11 mouse cellular contexts compared by ENCODE assay signal in genomic region chr2:65897084-65897483, GRCm38 (mm10). TPM values are rescaled to one million over a fixed set of nuclear protein-coding genes. Genes with fewer than 3 reads are reported as not detected.
A peak's percentile ranks its signal among the peaks of the same experiment; 100 is the strongest.
DNase-seq lines count a peak whose midpoint lies in the region; ATAC-seq and TF ChIP-seq lines count a peak whose summit lies in the region.
"Had no signal": no experiment of that assay in that cellular context is flagged by ENCODE, and none has a peak within 500 bp of the region (broad histone marks: within the 10 kb centered on the region; RNA-seq: fewer than 3 reads in every experiment).

No protein-coding gene starts in this region.

- intact Hi-C loops in gastrocnemius, postnatal 36 days (cut with DNase I), result no loop called here

- TF ChIP-seq CTCF in lung, embryonic 14.5 days (IDR thresholded peaks at IDR 0.05; ENCODE audit: low read depth), result no peak

- no peak overlapping the region for H3K4me3 ChIP-seq in lung, embryonic 14.5 days (ENCODE audit: low read depth, low read length)
- no peak overlapping the region for H3K4me3 ChIP-seq in hindbrain, embryonic 11.5 days (ENCODE audit: low read depth, low read length)
- no peak overlapping the region for H3K4me3 ChIP-seq in neural tube, embryonic 14.5 days (ENCODE audit: low read depth, low read length)
- H3K4me3 ChIP-seq: liver, embryonic 13.5 days had no signal

- H3K27ac ChIP-seq in lung, embryonic 14.5 days (ENCODE audit: low read depth), result no peak overlapping the region
- H3K27ac ChIP-seq in hindbrain, embryonic 11.5 days (ENCODE audit: low read depth, low read length), result peak overlapping the region; percentile 3; the same call in 1 of the 2 replicates
- peak overlapping the region; percentile 70 for H3K27ac ChIP-seq in neural tube, embryonic 14.5 days (ENCODE audit: low read depth, low read length)
- H3K27ac ChIP-seq: liver, embryonic 13.5 days had no signal

- peak; percentile 32 for DNase-seq in embryo, embryonic 10.5 days (ENCODE audit: low spot score)
- DNase-seq in embryo, embryonic 10 days (ENCODE audit: low spot score), result no peak
- DNase-seq in lung, embryonic 14.5 days, result peak; percentile 15
- no peak for DNase-seq in lung, postnatal 14 days
- no peak for DNase-seq in hindbrain, embryonic 11.5 days (ENCODE audit: low spot score)
- DNase-seq in gastrocnemius, postnatal 36 days, result no peak
- no peak for DNase-seq in frontal cortex, postnatal 25 days (ENCODE audit: low spot score in 2 of 2)
- DNase-seq: gastrocnemius, postnatal 14 days; liver, embryonic 13.5 days had no signal

- no peaks in the 10 kb centered on the region for H3K4me1 ChIP-seq in lung, embryonic 14.5 days (ENCODE audit: insufficient read depth)
- H3K4me1 ChIP-seq in hindbrain, embryonic 11.5 days (replicated peaks; ENCODE audit: control insufficient read depth, insufficient read depth, low read length), result no peaks in the 10 kb centered on the region; the same call in 1 of the 2 replicates
- H3K4me1 ChIP-seq in neural tube, embryonic 14.5 days (ENCODE audit: control insufficient read depth, insufficient read depth, low read length), result peaks cover 10% of the 10 kb centered on the region; the same call in 1 of the 2 replicates

- H3K9me3 ChIP-seq in lung, embryonic 14.5 days (ENCODE audit: low read depth, low read length), result no peaks in the 10 kb centered on the region
- no peaks in the 10 kb centered on the region for H3K9me3 ChIP-seq in hindbrain, embryonic 11.5 days (ENCODE audit: control insufficient read depth, low read length)
- H3K9me3 ChIP-seq in neural tube, embryonic 14.5 days (ENCODE audit: control insufficient read depth, low read length), result no peaks in the 10 kb centered on the region
- H3K9me3 ChIP-seq: liver, embryonic 13.5 days had no signal

- no peak for ATAC-seq in lung, embryonic 14.5 days (ENCODE audit: insufficient read depth)
- peak; percentile 38; the same call in 1 of the 2 replicates for ATAC-seq in hindbrain, embryonic 11.5 days (ENCODE audit: low FRiP score)
- peak; percentile 64 for ATAC-seq in neural tube, embryonic 14.5 days (ENCODE audit: low read depth)

- no peak overlapping the region for H3K9ac ChIP-seq in lung, embryonic 14.5 days
- H3K9ac ChIP-seq in hindbrain, embryonic 11.5 days (ENCODE audit: low read depth, low read length), result no peak overlapping the region
- no peak overlapping the region for H3K9ac ChIP-seq in neural tube, embryonic 14.5 days (replicated peaks; ENCODE audit: low read depth, low read length)
- H3K9ac ChIP-seq: liver, embryonic 13.5 days had no signal

- no peaks in the 10 kb centered on the region for H3K36me3 ChIP-seq in lung, embryonic 14.5 days (ENCODE audit: insufficient read depth)
- H3K36me3 ChIP-seq in hindbrain, embryonic 11.5 days (ENCODE audit: control insufficient read depth, insufficient read depth, low read length), result no peaks in the 10 kb centered on the region
- H3K36me3 ChIP-seq in neural tube, embryonic 14.5 days (ENCODE audit: control insufficient read depth, insufficient read depth, low read length), result no peaks in the 10 kb centered on the region
- H3K36me3 ChIP-seq: liver, embryonic 13.5 days had no signal

- peak overlapping the region; percentile 37 for H3K4me2 ChIP-seq in lung, embryonic 14.5 days
- no peak overlapping the region for H3K4me2 ChIP-seq in hindbrain, embryonic 11.5 days (replicated peaks; ENCODE audit: low read depth, low read length)
- H3K4me2 ChIP-seq in neural tube, embryonic 14.5 days (ENCODE audit: low read depth, low read length), result peak overlapping the region; percentile 31; the same call in 1 of the 2 replicates
- H3K4me2 ChIP-seq: liver, embryonic 13.5 days had no signal

- no peaks in the 10 kb centered on the region for H3K27me3 ChIP-seq in lung, embryonic 14.5 days (ENCODE audit: insufficient read depth, low read length)
- no peaks in the 10 kb centered on the region for H3K27me3 ChIP-seq in hindbrain, embryonic 11.5 days (ENCODE audit: control insufficient read depth, insufficient read depth, low read length)
- H3K27me3 ChIP-seq in neural tube, embryonic 14.5 days (ENCODE audit: control insufficient read depth, insufficient read depth, low read length), result no peaks in the 10 kb centered on the region
- H3K27me3 ChIP-seq: liver, embryonic 13.5 days had no signal

- 43% methylated on average over 4 of the region's 4 CpGs for WGBS in lung, embryonic 14.5 days
- WGBS in hindbrain, embryonic 11.5 days, result 25% methylated on average over 4 of the region's 4 CpGs
- WGBS in neural tube, embryonic 14.5 days, result 14% methylated on average over 4 of the region's 4 CpGs

RNA-seq across cellular contexts. Expression of gene Csrnp3, which starts 51.5 kb away (rescaled TPM):
- 0.38 and 0.53 TPM in 2 replicates for polyA plus RNA-seq in lung, embryonic 14.5 days (2014; fragmentation: Nextera tagmentation; extraction: Ambion mirVana)
- polyA plus RNA-seq in hindbrain, embryonic 11.5 days (2014; fragmentation: Nextera tagmentation; extraction: Ambion mirVana), result 17.3 and 32.3 TPM in 2 replicates
- 59.6 and 96.7 TPM in 2 replicates for polyA plus RNA-seq in neural tube, embryonic 14.5 days (2014; fragmentation: Nextera tagmentation; extraction: Ambion mirVana)
- total RNA-seq in gastrocnemius, postnatal 36 days (2021), result under 1 TPM; 0.08 to 0.20 TPM
- total RNA-seq: common myeloid progenitor, adult 5-6 weeks had no signal

Comparison
In these comparisons a context has a peak if more than half of its experiments do, and no peak if none do; other contexts are left out.
1. DNase-seq: peak in embryo, embryonic 10.5 days (single experiment) and lung, embryonic 14.5 days (single experiment); none in embryo, embryonic 10 days (single experiment), lung, postnatal 14 days (single experiment), hindbrain, embryonic 11.5 days (single experiment), gastrocnemius, postnatal 36 days (0 of 2) and frontal cortex, postnatal 25 days (0 of 2).
2. RNA of gene Csrnp3, which starts 51.5 kb away (polyA plus RNA-seq): 59.6 to 96.7 TPM in neural tube, embryonic 14.5 days and 17.3 to 32.3 TPM in hindbrain, embryonic 11.5 days; 0.38 to 0.53 TPM in lung, embryonic 14.5 days; every median in the first group is over 10 times any median in the second.